Mouse (Mus musculus) layer of hippocampus, postnatal 36 days (tissue): Measurements from ENCODE around the gene Sctr. TPM values are rescaled to one million over a fixed set of nuclear protein-coding genes. Genes with fewer than 3 reads are reported as not detected.

Experiments
- DNase-seq, 2 experiments: peaks; one replicate each; pipeline ENCODE4 v3.0.0; 2022
- total RNA-seq, 2 experiments: library from RNA; stranded (reverse); gene quantifications; 2 replicates each; pipeline ENCODE4 v1.2.3; 2021

Sctr gene
- 1 to 10 TPM in 1 of 2 experiments, under 1 TPM in 1; 1.00 to 1.6 TPM for total RNA-seq

GRCm38 (mm10) chr1:120006844-120007790 is at the start of gene Sctr:
Gene Sctr (plus strand): TSS chr1:120006894.
- DNase-seq, result no peak

- peak; percentile 16 to 18 for DNase-seq
These were observed 48.9 kb upstream of the Sctr start for GRCm38 (mm10) chr1:119957716-119958222.

- DNase-seq, result no peak
These were observed 47.2 kb upstream of the Sctr start for GRCm38 (mm10) chr1:119959464-119959863.

GRCm38 (mm10) chr1:119959920-119960319 is 46.8 kb upstream of the Sctr start:
- no peak for DNase-seq

GRCm38 (mm10) chr1:119965804-119966514 is 40.7 kb upstream of the Sctr start:
- DNase-seq, result no peak

- no peak for DNase-seq
These were observed 33.6 kb upstream of the Sctr start for GRCm38 (mm10) chr1:119973117-119973516.

GRCm38 (mm10) chr1:119975141-119975540 is 31.6 kb upstream of the Sctr start:
- no peak for DNase-seq

GRCm38 (mm10) chr1:119986555-119986954 is 20.1 kb upstream of the Sctr start:
- no peak for DNase-seq

GRCm38 (mm10) chr1:119996798-119997581 is 9.7 kb upstream of the Sctr start, which contains the start of gene Cfap221:
Gene Cfap221 (minus strand): TSS chr1:119997234.
- DNase-seq, result peak; percentile 28 to 47

- no peak for DNase-seq
These were observed 9.1 kb upstream of the Sctr start for GRCm38 (mm10) chr1:119997644-119998043.

- DNase-seq, result no peak
These were observed 1.3 kb downstream of the Sctr start for GRCm38 (mm10) chr1:120007851-120008588.

GRCm38 (mm10) chr1:120012638-120013037 is 5.9 kb downstream of the Sctr start:
- DNase-seq, result no peak

- DNase-seq, result peak; percentile 53 to 65
These were observed 6.4 kb downstream of the Sctr start for GRCm38 (mm10) chr1:120013111-120013510.

GRCm38 (mm10) chr1:120016240-120016639 is 9.5 kb downstream of the Sctr start:
- no peak for DNase-seq

- no peak for DNase-seq
These were observed 12.2 kb downstream of the Sctr start for GRCm38 (mm10) chr1:120018900-120019299.

GRCm38 (mm10) chr1:120019428-120019827 is 12.7 kb downstream of the Sctr start:
- DNase-seq, result no peak

GRCm38 (mm10) chr1:120020322-120020897 is 13.7 kb downstream of the Sctr start:
- DNase-seq, result no peak

GRCm38 (mm10) chr1:120021951-120022350 is 15.3 kb downstream of the Sctr start:
- peak in 1 of 2 experiments; percentile 11 for DNase-seq

- no peak for DNase-seq
These were observed 17.8 kb downstream of the Sctr start for GRCm38 (mm10) chr1:120024331-120025049.

- no peak for DNase-seq
These were observed 18.4 kb downstream of the Sctr start for GRCm38 (mm10) chr1:120025050-120025439.
